Mouse (Mus musculus): ENCODE data around the gene Gm6525.

Gm6525 gene

DNA sequence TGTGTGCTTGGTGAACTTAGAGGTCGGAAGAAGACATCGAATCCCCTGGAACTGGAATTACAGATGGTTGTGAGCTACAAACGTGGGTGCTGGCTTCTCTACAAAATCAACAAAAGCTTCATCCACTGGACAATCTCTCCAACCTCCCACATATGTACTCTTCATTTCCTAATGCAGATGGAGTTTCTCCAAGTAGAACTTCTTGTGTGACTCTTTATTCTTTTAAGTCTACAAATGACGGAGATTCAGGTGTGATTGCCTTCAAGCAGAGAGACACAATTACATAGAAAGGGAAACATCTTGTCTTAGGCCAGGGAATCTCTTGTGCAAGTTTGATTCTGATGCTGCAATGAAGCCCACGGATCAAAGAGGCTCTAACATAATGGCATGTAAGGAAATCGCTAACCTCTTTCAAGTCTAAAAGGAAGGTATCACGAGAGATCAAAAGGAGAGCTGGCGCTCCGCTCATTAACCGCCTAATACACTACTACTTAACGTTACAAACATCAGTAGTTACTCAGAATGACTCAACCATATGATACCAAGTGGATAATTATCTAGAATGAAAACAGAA lies at the start of gene Gm6525:
Gm6525 (plus strand) TSS at position 524 of the 574 bp plus-strand sequence.
- no peak for DNase-seq (ENCODE audit: low spot score in 2 of 2)

DNA sequence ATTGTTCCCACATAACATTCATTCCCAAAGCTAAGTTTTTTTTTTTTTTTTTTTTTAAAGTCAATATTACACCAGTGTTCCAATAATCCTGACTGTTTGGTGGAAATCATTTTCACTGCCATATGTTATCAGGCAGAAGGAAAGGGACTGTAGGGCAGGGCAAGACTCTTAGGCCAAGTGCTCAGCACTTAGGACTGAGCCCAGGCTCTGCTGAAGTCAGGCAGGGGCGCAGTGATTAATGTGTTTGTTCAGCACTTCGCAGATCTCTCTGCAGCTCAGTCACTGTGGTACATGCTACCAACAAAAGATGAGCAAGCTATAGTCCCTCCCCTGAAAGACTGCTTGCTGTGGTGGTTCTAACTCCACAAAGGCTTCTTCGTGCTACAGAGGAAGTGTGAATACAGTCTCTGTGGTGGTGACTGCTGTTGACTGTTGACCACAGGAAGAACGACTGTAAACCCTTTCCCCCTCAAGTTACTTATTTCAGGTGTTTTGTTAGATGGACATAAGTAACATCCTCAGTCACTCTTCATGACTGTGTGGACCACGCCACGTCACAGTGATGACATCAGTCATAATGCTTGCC lies 48.1 kb upstream of the Gm6525 start:
- no peak for DNase-seq (ENCODE audit: low spot score in 2 of 2)

DNA sequence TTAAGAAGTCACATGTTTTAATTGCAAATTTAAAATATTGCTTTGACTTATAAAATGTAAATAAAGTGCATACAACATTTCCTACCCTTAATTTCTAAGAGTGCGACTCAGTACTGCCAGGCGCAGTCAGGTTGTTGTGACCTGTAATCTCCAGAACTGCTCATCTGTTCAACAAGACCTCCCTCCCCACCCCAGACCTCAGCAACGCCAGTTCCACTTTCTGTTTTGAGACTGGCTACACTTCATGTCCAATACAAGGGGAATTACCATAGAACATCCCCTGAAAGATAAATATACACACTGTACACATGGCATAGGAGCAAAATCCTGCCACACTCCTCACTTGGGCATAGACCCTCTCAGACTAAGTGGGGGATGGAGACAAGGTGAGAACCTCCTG lies 47.2 kb upstream of the Gm6525 start:
- no peak for DNase-seq (ENCODE audit: low spot score in 2 of 2)

DNA sequence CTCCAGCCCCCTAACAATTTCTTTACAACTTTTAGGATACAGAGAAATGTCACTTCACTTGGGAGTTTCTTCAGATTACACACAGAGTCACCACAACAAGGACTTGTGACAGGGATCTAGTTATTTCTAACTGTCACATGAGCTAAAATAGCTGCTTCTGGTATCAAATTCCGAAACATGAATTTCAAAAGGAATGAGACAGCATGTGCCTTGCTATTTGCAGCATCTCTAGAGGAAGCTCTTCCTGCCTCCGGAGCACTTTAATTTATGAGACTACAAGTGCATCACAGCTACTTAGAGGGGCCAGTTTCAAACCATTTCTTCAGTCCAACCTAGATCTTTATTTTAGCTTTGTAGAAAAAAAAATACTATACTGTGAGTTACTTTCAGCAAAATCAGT lies 46.5 kb upstream of the Gm6525 start:
- no peak for DNase-seq (ENCODE audit: low spot score in 2 of 2)

DNA sequence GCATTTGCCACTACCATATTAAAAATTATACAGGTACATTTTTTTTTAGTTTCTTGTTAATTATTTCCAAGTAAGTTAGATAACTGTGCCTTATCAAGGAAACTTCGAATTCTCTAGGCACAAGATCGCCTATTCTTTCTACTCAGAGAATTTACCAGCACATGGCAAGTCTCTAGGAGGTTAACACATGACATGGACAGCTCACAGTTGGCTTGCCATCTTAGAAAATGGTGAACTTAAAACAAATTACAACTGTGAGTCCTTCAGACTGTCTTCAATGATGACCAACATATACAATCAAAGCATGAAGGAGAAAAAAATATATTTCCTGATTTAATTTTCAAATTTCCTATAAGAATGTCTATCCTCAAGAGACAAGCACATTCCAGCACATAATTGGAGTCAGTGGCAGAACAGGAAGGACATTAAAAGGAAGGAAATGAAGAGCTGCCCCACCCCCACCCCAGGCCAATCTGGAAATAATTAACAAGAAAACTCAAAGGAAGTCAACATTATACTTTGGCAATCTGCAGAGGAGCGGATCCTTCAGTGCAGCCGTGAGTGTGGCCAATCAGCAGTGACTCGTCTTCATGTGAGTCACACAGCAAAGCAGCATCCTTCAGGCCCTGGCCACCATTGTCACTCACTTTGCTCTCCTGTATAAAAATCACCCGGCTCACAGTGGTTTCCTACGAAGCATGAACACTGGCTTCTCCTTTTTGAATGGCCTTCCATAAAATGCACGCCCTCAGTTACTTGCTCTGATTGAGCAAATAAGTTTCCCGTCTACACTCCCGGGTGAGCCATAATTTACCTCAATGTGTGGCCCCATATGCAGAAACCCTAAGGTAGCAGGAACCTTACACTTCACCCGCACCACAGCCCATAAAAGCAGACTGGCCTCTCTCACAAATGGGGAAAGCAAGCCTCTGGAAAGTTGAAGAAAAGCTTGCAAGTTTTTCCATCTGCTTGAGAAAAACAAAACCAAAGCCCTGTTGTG lies 44.7 kb upstream of the Gm6525 start:
- DNase-seq (ENCODE audit: low spot score in 2 of 2) = no peak

DNA sequence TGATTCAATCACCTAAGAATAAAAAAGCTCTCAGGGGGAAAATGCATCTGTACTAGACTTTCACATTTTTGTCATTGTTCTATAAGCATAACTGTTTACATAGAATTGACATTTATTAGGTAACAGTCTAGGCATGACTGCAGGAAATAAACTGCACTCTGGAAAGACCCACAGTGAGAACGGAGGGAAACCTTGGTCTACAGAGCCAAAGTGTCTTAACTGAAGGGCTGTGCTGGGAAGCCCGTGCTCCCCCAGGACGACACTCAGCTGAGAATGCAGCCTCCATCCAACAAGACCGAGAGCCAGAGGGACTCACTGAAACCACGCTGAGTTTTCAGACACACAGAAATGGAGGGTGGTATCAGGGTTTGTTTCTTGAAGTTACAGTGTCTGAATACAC lies 43.1 kb upstream of the Gm6525 start:
- no peak for DNase-seq (ENCODE audit: low spot score in 2 of 2)

DNA sequence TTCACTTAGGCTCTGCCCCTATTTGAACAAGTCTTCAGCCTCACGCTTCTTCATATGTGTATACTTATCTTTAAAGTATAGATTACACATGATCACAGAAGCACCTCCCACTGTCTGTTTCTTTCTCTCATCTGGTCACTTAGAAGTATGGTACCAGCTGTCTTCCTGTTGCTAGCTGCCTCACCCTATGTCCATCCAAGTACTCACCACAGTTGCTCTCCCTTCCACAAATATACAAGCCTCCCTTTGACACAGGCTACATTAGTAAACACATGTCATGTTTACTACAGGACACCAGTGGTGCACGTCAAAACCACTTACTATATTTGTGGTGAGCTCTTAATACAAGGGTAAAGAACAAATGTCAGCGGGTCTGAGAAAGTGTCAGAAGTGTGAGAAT lies 42.5 kb upstream of the Gm6525 start:
- no peak for DNase-seq (ENCODE audit: low spot score in 2 of 2)

DNA sequence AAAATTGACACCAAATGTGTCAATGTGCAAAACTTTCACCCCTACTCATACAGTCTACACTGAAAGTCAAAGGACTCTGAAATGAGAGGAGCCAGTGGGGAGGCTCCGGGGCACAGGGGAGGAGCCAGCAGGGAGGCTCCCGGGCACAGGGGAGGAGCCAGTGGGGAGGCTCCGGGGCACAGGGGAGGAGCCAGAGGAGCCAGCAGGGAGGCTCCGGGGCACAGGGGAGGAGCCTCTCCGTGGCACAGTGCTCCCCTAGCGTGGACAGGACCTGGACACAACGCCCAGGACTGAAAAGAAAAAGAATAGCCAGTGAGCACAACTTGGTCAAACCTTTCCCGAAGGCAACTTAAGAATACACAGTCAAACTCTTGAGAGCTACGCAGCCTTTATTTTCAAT lies 38.5 kb upstream of the Gm6525 start:
- DNase-seq (ENCODE audit: low spot score in 2 of 2) = peak; percentile 59 to 68

DNA sequence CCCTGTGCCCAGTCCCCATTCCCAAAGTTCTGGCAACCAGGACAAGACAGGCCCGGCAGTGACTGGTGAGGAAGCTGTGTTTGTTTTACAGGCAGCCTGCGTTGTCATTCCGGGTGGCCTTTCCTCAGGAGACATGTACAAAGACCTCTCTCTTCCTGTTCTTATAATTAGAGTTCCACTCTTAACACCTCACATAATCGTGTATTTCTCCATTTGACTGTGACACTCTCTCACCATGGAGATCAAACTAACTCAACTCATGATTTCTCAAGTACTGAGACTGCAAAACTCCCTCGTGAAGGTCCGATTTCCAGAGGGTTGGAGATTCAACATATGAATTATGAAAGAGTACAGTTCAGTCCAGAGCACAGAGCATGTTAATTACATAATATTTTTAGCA lies 38.0 kb upstream of the Gm6525 start:
- no peak for DNase-seq (ENCODE audit: low spot score in 2 of 2)

DNA sequence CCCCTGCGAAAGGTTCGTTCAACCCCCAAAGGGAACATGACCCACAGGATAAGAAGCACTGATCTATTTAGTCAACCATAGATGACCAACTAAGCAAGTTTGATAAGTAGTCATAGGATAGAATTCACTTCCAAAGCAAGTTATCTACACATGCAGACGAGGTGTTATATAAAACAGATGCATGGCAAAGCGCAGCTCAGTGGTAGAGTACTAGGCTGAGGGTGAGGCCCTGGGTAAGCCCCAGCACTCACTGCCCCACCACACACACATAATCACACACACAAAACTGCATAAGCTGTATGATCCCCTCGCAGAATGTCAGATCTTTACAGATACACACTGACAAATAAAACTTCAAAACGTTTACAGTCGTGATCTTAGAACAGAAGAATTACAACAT lies 37.4 kb upstream of the Gm6525 start:
- DNase-seq (ENCODE audit: low spot score in 2 of 2) = no peak

DNA sequence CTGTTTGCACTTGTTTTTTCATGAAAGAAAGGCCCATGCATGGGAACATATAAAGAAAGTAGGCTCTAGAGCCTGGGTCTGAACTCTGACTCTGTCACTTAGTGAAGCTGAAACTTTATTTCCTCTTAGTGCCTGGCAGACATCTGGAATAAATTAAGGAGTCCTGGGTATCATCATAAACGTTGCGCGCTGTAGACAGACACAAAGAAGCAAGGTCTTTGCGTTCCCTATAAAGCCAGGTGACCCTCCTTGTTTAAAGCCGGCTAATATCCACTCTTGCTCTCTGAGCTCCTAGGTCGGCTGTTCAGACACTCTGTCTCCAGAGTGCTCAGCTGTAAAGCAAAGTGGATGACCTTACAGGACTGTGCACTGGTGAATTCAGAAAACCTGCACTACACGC lies 33.0 kb upstream of the Gm6525 start:
- no peak for DNase-seq (ENCODE audit: low spot score in 2 of 2)

DNA sequence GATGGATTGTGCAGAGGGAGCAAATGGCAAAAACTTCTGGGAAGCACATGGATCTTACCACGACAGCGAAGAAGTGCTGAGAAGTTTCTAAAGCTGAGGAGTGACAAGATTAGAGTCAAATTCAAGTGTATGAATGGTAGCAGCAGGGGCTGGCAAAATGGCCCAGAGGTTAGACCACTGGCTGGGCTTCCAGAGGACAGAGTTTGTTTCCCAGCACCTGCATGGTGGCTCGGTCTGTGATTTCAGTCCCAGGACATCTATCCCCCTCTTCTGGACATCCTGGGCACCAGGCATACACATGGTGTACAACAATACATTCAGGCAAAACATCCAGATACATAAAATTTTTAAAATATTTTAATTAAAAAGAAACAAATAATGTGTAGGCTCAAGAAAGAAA lies 24.1 kb upstream of the Gm6525 start:
- peak in 1 of 2 experiments; percentile 42 for DNase-seq (ENCODE audit: low spot score in 2 of 2)

DNA sequence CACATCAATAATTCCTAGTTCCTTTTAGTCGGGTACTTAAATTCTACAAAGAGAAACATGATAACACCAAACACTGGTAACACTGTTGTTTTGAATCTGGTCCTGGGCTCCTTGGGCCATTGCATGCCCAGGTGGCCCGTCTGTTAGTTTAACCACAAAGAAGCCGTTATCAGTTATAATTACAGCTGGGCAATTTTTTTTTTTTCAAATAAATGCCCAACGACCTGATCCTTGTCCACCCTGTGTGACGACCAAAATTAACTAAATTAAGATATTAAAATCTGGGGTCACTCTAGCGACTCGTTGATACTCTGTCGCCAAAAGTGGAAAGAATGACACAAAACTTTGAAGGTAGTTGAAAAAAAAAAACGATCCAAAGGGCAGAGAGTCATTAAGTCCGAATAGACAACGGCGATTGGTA lies 19.2 kb upstream of the Gm6525 start:
- DNase-seq (ENCODE audit: low spot score in 2 of 2) = peak in 1 of 2 experiments; percentile 61

DNA sequence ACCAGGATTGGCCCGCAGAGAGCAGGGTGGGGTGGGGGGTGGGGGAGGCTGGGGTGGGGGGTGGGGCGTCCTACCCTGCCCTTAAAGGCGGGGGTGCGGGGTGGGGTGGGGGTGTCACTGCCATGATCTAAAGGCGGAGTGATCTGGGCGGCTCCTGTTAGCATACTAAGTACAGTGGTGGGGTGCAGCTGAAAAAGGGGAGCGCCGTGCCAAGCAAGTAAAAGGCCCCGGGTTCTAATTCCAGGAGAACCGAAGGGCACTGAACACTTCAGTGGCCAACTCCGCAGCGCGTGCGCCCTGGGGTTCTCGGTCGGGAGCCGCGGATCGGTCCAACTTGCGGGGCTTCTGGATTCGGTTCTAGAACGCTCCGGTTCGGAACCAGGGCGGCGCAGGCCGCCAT lies 18.8 kb upstream of the Gm6525 start:
- DNase-seq (ENCODE audit: low spot score in 2 of 2) = no peak

DNA sequence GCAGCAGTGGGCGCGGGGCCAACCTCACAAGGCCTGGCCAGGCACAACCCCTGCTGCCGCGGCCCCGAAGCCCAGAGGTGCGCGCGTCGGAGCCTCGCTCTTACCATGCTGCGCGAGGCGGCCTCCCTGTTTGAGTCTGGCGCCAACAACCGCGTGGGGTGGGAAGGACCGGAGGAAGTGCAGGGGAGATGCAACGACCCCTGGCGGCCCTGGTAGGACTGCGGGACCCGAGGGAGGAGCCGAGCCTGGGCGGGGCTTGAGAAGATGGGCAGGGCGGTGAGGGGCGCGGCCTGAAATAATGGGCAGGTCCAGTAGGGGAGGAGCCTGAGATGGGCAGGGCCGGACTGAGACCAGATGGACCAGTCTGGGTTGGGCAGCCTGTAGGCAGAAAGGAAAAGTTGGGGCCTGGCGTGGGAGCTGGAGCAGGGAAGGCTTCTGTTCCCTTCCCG lies 18.3 kb upstream of the Gm6525 start, which contains the start of gene Mnd1:
Mnd1 (minus strand) TSS at position 229 of the 449 bp plus-strand sequence.
- peak; percentile 99 for DNase-seq (ENCODE audit: low spot score in 2 of 2)

DNA sequence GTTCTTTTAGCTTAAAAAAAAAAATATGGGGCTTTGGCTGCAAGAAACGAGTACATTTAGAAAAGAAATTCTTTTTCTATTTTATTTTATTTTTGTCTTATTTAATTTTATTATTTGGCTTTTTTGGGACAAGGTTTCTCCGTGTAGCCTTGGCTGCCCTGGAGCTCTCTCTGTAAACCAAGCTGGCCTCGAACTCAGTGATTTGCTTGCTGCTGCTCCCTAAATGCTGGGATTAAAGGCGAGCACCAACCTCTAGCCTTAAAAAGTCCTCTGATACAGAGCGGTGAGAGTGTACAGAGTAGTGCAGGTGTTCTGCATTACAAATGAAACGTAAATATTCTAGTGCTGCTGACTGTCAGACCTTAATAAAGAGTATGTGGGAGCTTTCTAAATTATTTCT lies 17.8 kb upstream of the Gm6525 start:
- no peak for DNase-seq (ENCODE audit: low spot score in 2 of 2)

DNA sequence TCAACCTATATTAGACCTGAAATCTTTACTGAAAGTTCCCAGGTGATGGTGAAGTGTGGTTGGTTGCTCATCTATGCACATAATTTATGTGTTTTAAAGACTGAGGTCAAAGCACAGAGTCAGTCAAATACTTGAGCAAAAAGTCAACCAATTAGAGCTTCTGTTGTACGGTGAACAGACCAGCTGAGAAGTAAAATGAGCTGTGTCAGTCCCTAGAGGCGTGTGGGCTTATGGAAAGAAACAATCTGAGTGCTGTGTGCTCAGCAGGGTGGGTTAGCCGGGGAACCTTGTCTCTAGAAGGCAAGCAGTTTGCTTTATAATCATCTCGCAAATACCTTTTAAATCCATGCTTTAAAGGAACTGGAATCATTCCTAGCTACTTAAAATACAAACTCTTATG lies 16.9 kb upstream of the Gm6525 start:
- no peak for DNase-seq (ENCODE audit: low spot score in 2 of 2)

DNA sequence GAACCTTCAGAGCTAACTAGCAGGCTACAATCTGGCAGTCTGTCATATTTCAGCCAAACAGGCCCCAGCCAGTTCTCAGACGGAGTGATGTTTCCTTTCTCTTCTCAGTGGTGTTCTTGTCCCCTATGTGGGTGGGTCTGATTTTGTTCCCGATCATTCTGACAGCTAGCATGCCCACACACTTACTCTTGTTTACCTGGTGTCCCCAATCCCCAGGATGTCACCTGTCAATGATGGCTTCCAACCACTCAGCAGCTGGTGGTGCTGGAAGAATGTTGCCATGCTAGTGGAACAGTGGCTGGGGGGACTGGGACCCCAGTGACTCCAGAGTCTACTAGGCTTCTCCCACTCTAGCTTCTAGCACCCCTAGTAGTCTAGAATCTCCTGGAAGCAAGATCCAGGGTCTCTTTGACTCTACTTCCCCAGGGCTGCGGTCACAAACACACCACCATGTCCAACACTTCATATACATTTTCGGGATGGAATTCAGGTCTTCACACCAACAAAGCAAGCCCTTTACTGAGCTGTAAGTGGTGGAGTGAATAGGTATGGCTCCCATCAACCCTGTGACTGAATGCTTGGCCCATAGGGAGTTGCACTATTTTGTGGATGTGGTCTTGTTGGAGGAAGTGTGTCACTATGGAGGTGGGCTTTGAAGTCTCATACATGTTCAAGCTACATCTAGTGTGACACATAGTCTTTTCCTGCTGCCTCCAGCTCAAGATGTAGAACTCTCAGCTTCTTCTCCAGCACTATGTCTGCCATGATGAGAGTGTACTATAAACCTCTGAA lies 16.1 kb upstream of the Gm6525 start:
- DNase-seq (ENCODE audit: low spot score in 2 of 2) = no peak

DNA sequence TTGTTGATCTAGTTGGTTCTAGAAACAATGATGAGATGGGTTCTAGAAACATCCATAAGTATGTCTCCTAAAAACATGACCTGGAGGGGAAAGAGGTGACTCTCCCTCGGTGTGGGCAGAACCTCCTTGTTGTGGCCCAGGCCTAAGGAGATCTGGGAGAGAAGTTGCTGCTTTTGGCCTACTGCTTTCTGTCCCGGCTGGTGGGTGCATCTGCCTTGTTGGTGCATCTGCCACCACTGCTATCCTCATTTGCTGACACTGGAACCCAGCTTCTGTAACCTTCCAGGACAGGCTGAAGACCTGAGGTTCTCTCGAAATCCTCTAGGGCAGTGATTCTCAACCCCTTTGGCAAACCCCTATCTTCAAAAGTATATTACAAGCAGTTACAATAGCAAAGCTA lies 8.5 kb upstream of the Gm6525 start:
- DNase-seq (ENCODE audit: low spot score in 2 of 2) = no peak

DNA sequence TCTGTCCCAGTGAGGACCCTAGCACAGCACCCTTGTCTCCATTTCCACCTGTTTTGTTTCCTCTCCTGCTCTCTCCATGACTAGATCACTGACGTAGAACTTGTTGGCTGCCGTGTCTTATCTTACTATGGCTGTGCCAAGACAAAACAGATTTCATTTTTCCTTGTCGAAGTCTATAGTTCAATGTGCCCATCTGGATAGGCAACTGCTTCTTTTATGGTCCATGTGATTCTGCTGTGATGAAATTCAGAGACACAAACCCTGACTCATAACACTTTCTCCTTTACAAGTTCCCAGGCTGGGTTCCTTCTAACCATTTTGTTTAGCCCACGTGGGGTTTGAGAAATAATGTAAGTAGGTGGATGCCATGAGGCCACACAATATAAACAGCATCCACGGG lies 7.8 kb upstream of the Gm6525 start:
- no peak for DNase-seq (ENCODE audit: low spot score in 2 of 2)

DNA sequence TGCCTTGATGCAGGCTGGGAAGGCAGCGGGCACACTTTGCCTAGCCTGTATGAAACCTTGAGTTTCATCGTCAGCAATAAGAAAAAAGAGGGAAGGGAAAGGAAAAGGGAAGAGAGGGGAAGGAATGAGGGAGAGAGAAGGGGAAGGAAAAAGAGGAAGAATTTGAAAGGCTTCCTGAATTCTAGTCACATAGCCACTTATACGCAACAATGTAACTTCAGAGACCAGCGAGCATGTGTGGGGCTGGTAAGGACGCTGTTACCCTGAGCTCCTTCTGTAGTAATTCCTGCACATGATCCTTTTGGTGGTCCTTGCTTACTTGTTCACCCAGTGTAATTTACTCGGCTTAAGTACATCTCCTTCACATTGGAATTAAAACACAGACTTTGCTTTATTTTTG lies 5.0 kb upstream of the Gm6525 start:
- DNase-seq (ENCODE audit: low spot score in 2 of 2) = no peak

Measured in spleen, postnatal 4 days (tissue).